Mouse (Mus musculus) ES-Bruce4 (cell line): ENCODE measurements around the gene Ift122. TPM values are rescaled to one million over a fixed set of nuclear protein-coding genes. Genes with fewer than 3 reads are reported as not detected.

Experiments used
- H3K27ac ChIP-seq: 2 replicates; pipeline ENCODE4 v1.5.1; 2012; ENCODE audit warnings: low read length, inconsistent platforms; ENCODE audit not compliant: insufficient read depth
- H3K27me3 ChIP-seq: 2 replicates; pipeline ENCODE4 v1.6.1; 2012; ENCODE audit warnings: mild to moderate bottlenecking, low read length, inconsistent platforms; ENCODE audit not compliant: control insufficient read depth, poor library complexity, insufficient read depth, severe bottlenecking
- H3K36me3 ChIP-seq: 2 replicates; pipeline ENCODE4 v1.6.1; 2012; ENCODE audit warnings: inconsistent platforms, mild to moderate bottlenecking, low read length, moderate library complexity; ENCODE audit not compliant: control insufficient read depth, poor library complexity, insufficient read depth, severe bottlenecking
- H3K4me1 ChIP-seq: one replicate; pipeline ENCODE4 v1.8.1; 2011; ENCODE audit warnings: low read length; ENCODE audit not compliant: control insufficient read depth, insufficient read depth
- H3K4me3 ChIP-seq: 2 replicates; pipeline ENCODE4 v1.5.1; 2011; ENCODE audit warnings: low read depth, mild to moderate bottlenecking, low read length
- H3K9ac ChIP-seq: 2 replicates; pipeline ENCODE4 v1.6.1; 2012; ENCODE audit warnings: low read depth, mild to moderate bottlenecking, inconsistent platforms; ENCODE audit not compliant: poor library complexity, severe bottlenecking
- H3K9me3 ChIP-seq: replicated peaks from 2 replicates; pipeline ENCODE4 v1.6.1; 2012; ENCODE audit warnings: mild to moderate bottlenecking, low read length, inconsistent platforms; ENCODE audit not compliant: control insufficient read depth, poor library complexity, insufficient read depth, severe bottlenecking
- CTCF ChIP-seq: IDR thresholded peaks from one replicate; pipeline ENCODE4 v1.8.1; 2011; ENCODE audit warnings: low read depth, low read length
- EP300 ChIP-seq: IDR thresholded peaks from 2 replicates; pipeline ENCODE4 v1.6.1; 2011; ENCODE audit warnings: low read depth, low read length; ENCODE audit not compliant: insufficient read depth
- POLR2A ChIP-seq: IDR thresholded peaks from one replicate; pipeline ENCODE4 v1.8.1; 2011; ENCODE audit warnings: low read length; ENCODE audit not compliant: insufficient read depth
- polyA plus RNA-seq: library from polyadenylated mRNA; stranded (reverse); fragments of >200 nt; gene quantifications from 2 replicates; pipeline ENCODE4 v1.2.4, GENCODE M21; 2011; ENCODE audit warnings: low read depth; ENCODE audit not compliant: missing spikeins, insufficient read depth, insufficient read length

The Ift122 gene
- polyA plus RNA-seq, 1 experiment = 17.1 TPM

GRCm38 (mm10) chr6:115892363-115892762 lies 39.1 kb downstream of the Ift122 start:
- no peaks in the 10 kb centered on the region for H3K9me3 ChIP-seq
- H3K36me3 ChIP-seq = no peaks in the 10 kb centered on the region
- no peak overlapping the region for H3K27ac ChIP-seq
- TF ChIP-seq CTCF (no peak), EP300 (no peak), POLR2A (no peak)
- no peak overlapping the region for H3K4me3 ChIP-seq
- H3K4me1 ChIP-seq = no peaks in the 10 kb centered on the region
- no peaks in the 10 kb centered on the region for H3K27me3 ChIP-seq
- H3K9ac ChIP-seq = no peak overlapping the region

GRCm38 (mm10) chr6:115896346-115896745 lies 43.1 kb downstream of the Ift122 start:
- Histone ChIP-seq H3K9ac (no peak overlapping the region), H3K4me1 (no peaks in the 10 kb centered on the region), H3K4me3 (no peak overlapping the region), H3K27ac (no peak overlapping the region), H3K9me3 (no peaks in the 10 kb centered on the region), H3K36me3 (no peaks in the 10 kb centered on the region), H3K27me3 (no peaks in the 10 kb centered on the region)
- TF ChIP-seq POLR2A = no peak
- no peak for TF ChIP-seq EP300
- no peak for TF ChIP-seq CTCF

- Histone ChIP-seq H3K4me3 (no peak overlapping the region), H3K4me1 (no peaks in the 10 kb centered on the region), H3K36me3 (no peaks in the 10 kb centered on the region), H3K27me3 (no peaks in the 10 kb centered on the region), H3K9me3 (no peaks in the 10 kb centered on the region), H3K9ac (no peak overlapping the region), H3K27ac (no peak overlapping the region)
- TF ChIP-seq POLR2A (no peak), CTCF (no peak), EP300 (no peak)
Measured at GRCm38 (mm10) chr6:115897117-115897516, 43.8 kb downstream of the Ift122 start.

GRCm38 (mm10) chr6:115897926-115898520 lies 44.8 kb downstream of the Ift122 start:
- Histone ChIP-seq H3K27ac (no peak overlapping the region), H3K4me3 (no peak overlapping the region), H3K27me3 (no peaks in the 10 kb centered on the region), H3K9me3 (no peaks in the 10 kb centered on the region), H3K36me3 (no peaks in the 10 kb centered on the region), H3K9ac (no peak overlapping the region), H3K4me1 (no peaks in the 10 kb centered on the region)
- TF ChIP-seq EP300 (no peak), POLR2A (no peak), CTCF (no peak)

- no peak overlapping the region for H3K9ac ChIP-seq
- H3K27ac ChIP-seq = no peak overlapping the region
- no peaks in the 10 kb centered on the region for H3K36me3 ChIP-seq
- no peak overlapping the region for H3K4me3 ChIP-seq
- TF ChIP-seq CTCF (peak; percentile 85), POLR2A (no peak), EP300 (no peak)
- no peaks in the 10 kb centered on the region for H3K9me3 ChIP-seq
- no peaks in the 10 kb centered on the region for H3K4me1 ChIP-seq
- no peaks in the 10 kb centered on the region for H3K27me3 ChIP-seq
Measured at GRCm38 (mm10) chr6:115901062-115901461, 47.8 kb downstream of the Ift122 start.

GRCm38 (mm10) chr6:115901489-115901931 lies 48.2 kb downstream of the Ift122 start:
- Histone ChIP-seq H3K27me3 (no peaks in the 10 kb centered on the region), H3K9me3 (no peaks in the 10 kb centered on the region), H3K4me1 (no peaks in the 10 kb centered on the region), H3K9ac (no peak overlapping the region), H3K36me3 (no peaks in the 10 kb centered on the region), H3K27ac (no peak overlapping the region), H3K4me3 (no peak overlapping the region)
- no peak for TF ChIP-seq POLR2A
- TF ChIP-seq EP300 = no peak
- TF ChIP-seq CTCF = no peak
